8 mouse cellular contexts compared by ENCODE assay signal in genomic region chr17:28517441-28517955, GRCm38 (mm10). TPM values are rescaled to one million over a fixed set of nuclear protein-coding genes. Genes with fewer than 3 reads are reported as not detected.
A peak's percentile ranks its signal among the peaks of the same experiment; 100 is the strongest.
DNase-seq lines count a peak whose midpoint lies in the region; ATAC-seq and TF ChIP-seq lines count a peak whose summit lies in the region.

TSS of gene Fkbp5 (minus strand) at chr17:28517527.

- H3K4me2 ChIP-seq in forebrain, postnatal 0 days (ENCODE audit: low read depth), result peak within 1 kb of the TSS; percentile 96

- no peaks in the 10 kb centered on the region for H3K9me3 ChIP-seq in forebrain, postnatal 0 days (ENCODE audit: low read length)

- H3K36me3 ChIP-seq in forebrain, postnatal 0 days (ENCODE audit: insufficient read depth), result no peaks in the 10 kb centered on the region

- H3K4me1 ChIP-seq in forebrain, postnatal 0 days (ENCODE audit: insufficient read depth), result peaks cover 11% of the 10 kb centered on the region; the same call in 1 of the 2 replicates

- H3K27ac ChIP-seq in forebrain, postnatal 0 days (ENCODE audit: low read depth, low read length), result peak within 1 kb of the TSS; percentile 73

- H3K4me3 ChIP-seq in forebrain, postnatal 0 days (ENCODE audit: low read depth, low read length), result peak within 1 kb of the TSS; percentile 52

- peak; percentile 81 for DNase-seq in ES-CJ7 (ENCODE audit: low read depth, low spot score)
- peak; percentile 63 for DNase-seq in adrenal gland, postnatal 36 days
- DNase-seq in forebrain, postnatal 0 days, result peak; percentile 80
- DNase-seq in layer of hippocampus, postnatal 14 days (ENCODE audit: low spot score in 2 of 2), result peak in 1 of 2 experiments; percentile 67
- peak; percentile 90 for DNase-seq in lung, postnatal 10 days
- DNase-seq in ovary, postnatal 14 days (ENCODE audit: low spot score), result peak; percentile 43
- DNase-seq in T-cell, adult 2 months (ENCODE audit: low spot score), result no peak

- ATAC-seq in forebrain, postnatal 0 days, result peak; percentile 19; the same call in 1 of the 2 replicates
- ATAC-seq in hematopoietic stem cell, adult 5-6 weeks (replicated peaks in 1 of 2; ENCODE audit: insufficient read depth in 1 of 2, low FRiP score in 2 of 2, low TSS enrichment in 1 of 2, low read depth in 1 of 2, poor library complexity in 2 of 2, severe bottlenecking in 2 of 2), result no peak

- no peaks in the 10 kb centered on the region for H3K27me3 ChIP-seq in forebrain, postnatal 0 days (ENCODE audit: insufficient read depth, low read length)

- 2% methylated on average over 16 of the region's 16 CpGs for WGBS in forebrain, postnatal 0 days

- TF ChIP-seq CTCF in forebrain, postnatal 0 days (IDR thresholded peaks at IDR 0.05; ENCODE audit: low read depth), result no peak

- peak within 1 kb of the TSS; percentile 75 for H3K9ac ChIP-seq in forebrain, postnatal 0 days

RNA-seq across cellular contexts. Expression of gene Fkbp5, which starts in this region (rescaled TPM):
- 100 to 1,000 TPM in 1 of 2 experiments, 10 to 100 TPM in 1; 52.5 to 126 TPM for total RNA-seq in adrenal gland, postnatal 36 days (2021)
- total RNA-seq in forebrain, postnatal 0 days (2014; rRNA removed), result 26.6 and 37.3 TPM in 2 replicates
- polyA plus RNA-seq in forebrain, postnatal 0 days (2015; fragmentation: Nextera tagmentation; extraction: Ambion mirVana), result 18.3 and 21.1 TPM in 2 replicates
- 46.6 and 47.5 TPM in 2 replicates for total RNA-seq in hematopoietic stem cell, adult 5-6 weeks (2017)
- 10 to 100 TPM; 65.4 to 78.1 TPM for total RNA-seq in layer of hippocampus, postnatal 14 days (2021)
